Mouse (Mus musculus) lung, postnatal 25 days (tissue): ENCODE measurements at regions not wholly inside any gene's neighbourhood (a gene's known extent, or its start where the extent isn't known, plus 50 kb on each side); places are given as distances from the start of the nearest gene placed in this dataset.
A peak's percentile ranks its signal among the peaks of the same experiment; 100 is the strongest.

Experiments used
- DNase-seq: peaks from one replicate; pipeline ENCODE4 v3.0.0; 2022; ENCODE audit warnings: low spot score

DNA sequence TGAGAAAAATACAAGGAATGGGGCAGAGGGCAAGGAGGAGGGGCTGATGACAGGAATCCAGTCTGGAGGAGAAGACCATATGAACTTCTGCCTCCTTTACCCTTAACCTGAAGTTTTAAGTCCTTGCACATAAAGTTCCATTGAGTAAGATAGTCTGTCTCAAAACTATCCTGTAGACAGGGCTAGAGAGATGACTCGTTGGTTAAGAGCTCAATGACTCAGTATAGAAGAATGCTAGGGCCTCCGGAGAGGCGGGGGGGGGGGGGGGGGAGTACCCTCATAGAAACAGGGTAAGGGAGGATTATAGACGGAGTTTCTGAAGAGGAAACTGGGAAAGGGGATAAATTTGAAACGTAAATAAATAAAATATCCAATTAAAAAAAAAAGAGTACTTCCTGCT is 191.8 kb upstream of the Gcfc2 start:
- no peak for DNase-seq

DNA sequence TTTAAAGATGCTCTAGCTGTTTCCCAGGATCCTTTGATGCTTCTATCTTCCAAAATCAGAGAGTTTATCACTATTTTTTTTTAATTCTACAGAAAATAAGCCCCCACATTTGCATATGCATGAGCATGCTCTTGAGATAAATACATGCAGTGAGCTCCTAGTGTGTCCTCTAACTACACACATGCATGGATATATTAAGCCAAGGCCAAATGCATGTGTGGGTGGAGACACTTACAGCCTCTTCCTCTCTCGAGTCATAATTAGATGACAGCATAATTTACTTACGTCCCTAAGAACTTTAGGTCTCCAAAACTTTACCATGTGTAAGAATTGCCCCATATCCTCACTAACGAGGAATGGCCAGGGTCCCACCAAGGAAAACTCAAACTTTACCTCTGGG is 189.9 kb upstream of the Gcfc2 start:
- DNase-seq: no peak

- no peak for DNase-seq
Measured at GRCm38 (mm10) chr6:81738466-81738865, 185.0 kb upstream of the Gcfc2 start.

DNA sequence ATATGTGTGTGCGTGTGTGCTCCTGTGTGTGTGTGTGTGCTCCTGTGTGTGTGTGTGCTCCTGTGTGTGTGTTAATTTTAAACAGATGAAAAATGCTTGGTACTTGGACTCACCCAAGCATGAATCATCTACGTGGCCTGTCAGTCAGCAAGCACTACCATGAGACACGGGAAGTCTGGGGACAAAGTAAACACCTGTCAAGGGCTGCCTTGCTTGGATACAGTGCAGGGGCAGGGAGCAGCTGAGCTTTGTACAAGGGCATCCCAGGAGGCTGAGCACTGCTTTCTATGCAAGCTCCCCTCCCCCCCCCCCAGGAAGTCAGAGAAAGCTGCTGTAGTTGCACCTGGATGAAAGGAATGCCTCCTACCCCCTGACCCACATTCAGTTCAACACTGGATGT is 173.8 kb upstream of the Gcfc2 start:
- no peak for DNase-seq

DNA sequence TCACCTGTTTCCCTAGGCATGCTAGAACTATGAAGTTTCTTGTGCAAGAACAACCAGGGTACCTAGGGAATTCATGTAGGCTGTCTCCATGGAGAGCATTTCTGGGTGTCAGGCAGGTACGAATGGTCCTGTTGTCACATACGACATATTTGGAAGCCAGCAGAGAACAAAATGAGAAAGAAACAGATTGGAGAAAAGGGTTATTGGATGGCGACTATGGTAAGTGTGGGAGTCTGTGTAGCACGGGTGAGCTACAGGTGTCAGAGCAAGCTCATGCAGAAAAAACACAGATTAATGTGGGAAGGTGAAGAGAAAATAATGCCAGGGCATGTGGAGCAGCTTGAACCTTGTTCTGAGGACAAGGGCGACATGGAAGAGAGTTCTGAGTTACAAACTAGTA is 171.8 kb upstream of the Gcfc2 start:
- no peak for DNase-seq

DNA sequence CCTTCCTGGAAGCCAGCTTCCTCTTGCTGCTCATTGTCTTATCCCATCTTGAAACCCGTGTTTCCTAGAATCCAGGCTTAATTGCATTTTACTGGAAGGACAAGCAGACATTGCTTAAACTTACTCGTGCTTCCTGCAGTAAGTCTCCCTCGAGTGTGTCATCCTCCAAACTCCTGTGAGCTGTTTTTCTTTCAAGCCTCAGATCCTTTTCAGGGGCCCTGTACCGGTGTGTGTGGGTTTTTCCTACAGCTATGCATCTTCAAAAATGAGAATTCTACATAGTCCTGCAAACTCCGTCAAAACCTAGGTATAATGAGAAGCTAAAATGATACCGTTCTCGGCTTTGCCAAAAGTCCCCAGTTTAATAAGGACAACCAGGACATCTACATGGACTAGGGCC is 167.2 kb upstream of the Gcfc2 start:
- DNase-seq: no peak

- DNase-seq: no peak
Measured at GRCm38 (mm10) chr6:81758876-81759275, 164.6 kb upstream of the Gcfc2 start.

- no peak for DNase-seq
Measured at GRCm38 (mm10) chr6:81760181-81760580, 163.3 kb upstream of the Gcfc2 start.

DNA sequence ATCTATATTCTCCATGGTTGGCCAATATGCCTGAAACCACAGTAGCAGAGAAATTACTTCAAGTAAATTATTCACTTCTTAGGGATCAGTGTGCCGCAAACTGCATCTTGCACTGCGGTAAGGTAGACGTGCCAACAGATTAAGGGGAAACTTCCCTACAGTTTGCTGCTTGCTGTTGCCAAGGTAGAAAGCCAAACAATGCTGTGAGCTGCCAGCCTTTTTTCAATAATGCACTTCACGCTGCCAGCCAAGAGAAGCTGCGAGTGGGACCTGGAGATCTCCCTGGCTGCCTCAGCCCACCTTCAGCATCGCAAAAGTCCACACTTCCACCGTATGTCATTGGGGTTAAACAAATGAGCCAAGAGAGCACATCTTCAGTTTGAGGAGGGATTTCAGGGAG is 157.6 kb upstream of the Gcfc2 start:
- DNase-seq: peak; percentile 20

GRCm38 (mm10) chr6:81766800-81767199 is 156.7 kb upstream of the Gcfc2 start:
- no peak for DNase-seq

DNA sequence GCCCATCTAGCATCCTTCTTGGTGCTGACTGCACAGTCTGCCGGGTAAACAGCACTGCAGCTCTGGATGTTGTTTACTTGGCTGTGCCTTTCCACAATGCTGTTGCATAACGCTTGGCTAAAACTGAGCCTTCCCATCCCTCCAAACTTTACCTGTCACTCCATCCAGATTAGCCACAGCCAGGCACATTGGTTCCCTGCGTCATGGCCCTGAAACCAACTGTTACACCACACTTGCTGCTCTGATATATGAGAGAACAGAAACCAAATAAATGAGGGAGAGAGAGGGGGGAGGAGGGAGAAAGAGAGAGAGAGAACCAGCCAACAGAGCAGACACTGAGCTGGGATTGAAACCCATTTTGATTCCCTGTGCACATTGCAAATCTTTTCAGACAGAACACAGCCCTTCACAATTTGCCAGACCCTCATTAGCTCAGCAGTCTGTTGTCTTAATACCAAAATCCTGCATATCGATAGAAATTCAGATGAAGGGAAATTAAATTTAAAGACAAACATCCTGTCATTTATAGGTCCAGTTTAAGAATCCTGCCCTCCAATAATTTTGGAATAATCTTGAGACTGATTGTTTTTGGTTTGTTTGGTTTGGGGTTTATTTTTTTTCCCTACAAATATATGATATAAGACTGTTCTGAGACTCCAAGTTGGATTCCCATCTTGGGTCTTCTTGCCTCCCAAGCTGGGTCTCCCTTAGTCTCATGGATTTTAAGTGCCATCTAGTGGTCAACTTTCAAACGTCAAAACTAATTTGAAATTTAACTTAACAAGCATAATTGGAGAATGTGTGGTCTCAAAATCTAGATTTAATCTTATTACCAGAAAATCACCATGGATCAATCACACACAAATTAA is 154.6 kb upstream of the Gcfc2 start:
- peak; percentile 26 for DNase-seq

DNA sequence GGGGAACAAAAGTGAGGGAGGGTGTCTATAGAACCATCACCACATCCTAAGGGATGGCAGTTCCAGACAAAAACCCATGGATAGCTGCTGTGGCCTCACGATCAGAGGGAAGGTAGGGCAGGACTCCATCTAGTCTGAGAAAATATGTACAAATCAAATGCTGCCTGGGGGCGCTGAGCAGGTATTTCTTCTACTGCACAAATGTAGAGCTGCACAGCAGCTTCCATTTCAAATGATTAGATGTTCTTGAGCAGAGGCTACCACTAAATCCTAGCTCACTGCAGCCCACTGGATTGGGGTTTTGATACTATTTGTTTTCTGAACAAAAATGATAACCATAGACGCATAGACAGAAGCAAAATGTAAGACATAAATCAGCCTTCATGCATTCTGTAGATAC is 153.2 kb upstream of the Gcfc2 start:
- DNase-seq: no peak

DNA sequence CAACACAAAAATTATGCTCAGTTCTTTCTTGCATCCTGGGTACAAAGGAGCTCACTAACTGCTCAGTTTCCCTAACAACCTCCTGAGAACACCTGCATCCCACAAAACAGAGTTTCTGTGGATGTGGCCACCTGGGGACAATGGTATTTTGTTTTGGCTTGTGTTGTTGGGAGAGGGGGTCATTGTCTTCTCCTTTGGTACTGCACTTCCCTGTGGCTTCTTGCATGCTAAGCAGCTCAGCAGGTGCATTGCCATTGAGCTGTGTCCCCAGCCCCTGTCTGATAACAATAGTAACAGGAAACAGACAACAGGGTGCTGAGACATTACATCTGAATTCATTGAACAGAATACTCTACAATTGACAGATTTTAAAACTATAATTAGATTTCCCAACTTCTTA is 151.6 kb upstream of the Gcfc2 start:
- no peak for DNase-seq

- DNase-seq: no peak
Measured at GRCm38 (mm10) chr6:81782131-81782530, 141.3 kb upstream of the Gcfc2 start.

GRCm38 (mm10) chr6:81782815-81783435 is 140.5 kb upstream of the Gcfc2 start:
- no peak for DNase-seq

DNA sequence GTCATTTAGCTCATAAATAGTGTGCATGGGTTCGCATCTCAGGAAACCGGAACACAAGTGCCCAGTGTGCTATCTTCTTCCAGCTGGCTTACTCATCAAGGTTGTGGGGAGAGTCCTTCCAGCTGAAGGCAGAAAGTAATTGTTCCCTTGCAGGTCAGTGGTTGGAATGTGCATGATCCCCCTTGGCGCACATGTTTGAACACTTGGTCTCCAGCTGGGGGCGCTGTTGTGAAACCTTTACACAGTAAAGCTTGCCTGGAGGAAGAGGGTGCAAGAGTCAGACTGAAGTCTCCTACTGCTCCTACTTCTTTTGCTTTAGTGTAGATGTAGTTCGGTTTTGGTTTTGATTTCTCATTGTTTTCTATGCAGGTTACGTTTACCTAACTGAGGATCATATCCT is 128.2 kb upstream of the Gcfc2 start:
- DNase-seq: no peak

DNA sequence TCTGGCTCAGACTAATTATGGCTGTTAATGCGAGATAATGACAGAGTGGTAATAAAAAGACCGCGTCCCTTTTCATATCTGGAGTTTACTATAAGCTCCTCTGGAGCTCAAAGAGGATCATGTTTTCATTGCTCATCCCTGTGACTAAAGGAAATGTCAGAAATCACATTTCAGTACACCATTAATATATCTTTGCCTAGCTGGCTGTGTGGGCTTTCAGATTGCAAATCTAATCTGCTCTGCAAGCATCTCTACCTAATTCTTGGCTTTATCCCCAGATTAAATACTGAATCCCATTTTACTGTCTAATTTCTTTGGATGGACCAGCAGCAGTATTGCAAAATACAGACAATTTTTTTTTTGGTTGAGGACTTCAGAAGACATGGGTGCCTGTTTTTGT is 122.6 kb upstream of the Gcfc2 start:
- no peak for DNase-seq

DNA sequence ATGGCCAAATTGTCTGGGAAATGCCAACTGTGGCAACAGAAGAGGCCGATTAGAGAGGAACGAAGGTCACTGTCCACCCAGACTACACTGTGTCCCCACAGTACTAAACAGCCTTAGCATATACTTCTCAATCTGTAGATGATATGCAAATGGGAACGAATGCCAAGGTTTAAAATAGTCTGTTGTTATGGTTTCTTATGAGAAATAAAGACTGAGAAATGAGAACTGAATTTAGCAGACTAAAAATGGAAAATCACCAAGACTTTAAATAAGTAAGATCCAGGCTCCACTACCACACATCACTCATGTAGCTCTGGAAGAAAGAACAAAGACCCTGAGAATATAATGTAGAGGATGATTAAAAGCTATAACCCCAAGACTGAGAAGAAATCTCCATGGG is 121.7 kb upstream of the Gcfc2 start:
- no peak for DNase-seq

DNA sequence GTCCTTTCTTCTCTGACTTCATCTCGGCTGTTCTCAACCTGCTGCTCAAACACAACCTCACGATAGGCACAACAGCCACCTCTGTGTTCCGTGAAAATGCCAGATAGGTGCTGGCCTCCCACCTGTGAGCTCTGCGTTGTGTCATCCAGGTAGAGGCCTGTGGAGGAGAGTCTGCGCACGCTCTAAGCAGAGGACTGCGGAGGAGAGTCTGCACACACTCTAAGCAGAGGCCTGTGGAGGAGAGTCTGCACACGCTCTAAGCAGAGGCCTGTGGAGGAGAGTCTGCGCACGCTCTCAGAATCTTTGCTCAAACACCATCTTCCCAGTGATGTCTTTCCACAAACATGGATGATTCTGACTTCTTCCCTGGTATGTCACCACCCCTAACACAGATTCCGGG is 117.5 kb upstream of the Gcfc2 start:
- no peak for DNase-seq

DNA sequence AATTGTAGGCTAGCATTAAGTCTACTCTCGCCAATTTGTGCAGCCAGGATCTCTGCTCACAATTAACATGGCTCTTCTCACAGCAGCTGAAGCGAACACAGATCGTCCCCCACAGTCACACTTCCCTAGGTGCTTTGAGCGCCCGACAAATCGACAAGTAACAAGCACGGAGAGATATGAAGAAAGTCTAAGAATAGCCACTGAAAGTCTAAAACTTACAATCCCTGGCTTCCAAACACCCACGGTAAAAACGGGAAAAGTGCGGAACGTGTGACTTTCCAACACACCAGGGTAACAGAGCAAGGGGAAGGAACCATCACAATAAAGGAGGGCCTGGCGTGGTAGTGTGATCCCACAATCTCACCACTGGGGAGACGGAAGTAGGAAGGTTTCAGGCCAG is 114.8 kb upstream of the Gcfc2 start:
- DNase-seq: no peak

DNA sequence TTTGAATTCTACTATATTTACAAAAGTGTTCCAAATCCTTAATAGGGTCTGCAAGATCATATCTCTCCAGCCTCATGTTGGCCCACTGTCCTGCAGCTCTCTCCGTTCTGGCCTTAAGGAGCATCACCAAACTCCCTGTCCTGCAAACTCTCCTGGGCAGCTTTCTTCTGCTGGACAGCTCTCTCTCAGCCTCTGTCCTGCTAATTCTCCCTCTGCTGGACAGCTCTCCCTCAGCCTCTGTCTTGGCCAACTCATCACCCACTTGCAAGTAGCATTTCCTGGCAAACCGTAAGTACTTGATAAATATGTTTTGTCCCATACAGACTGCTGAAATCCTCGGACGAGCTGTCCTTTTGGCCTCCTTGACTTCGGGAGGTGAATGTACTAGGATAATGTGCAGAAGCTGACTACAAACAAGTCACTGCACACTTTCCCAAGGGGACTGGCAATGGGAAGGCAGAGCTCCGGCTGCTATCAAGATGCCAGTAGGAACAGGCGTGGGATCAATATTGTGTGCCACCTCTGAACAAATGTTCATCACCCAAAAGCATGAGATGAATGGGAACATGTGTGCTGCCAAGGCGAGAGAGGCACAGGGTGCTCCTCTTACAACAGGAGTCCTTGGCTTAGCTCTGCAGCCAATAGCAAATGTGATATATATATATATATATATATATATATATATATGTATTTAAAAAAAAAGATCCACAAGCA is 108.1 kb upstream of the Gcfc2 start:
- DNase-seq: no peak

- DNase-seq: no peak
Measured at GRCm38 (mm10) chr6:81815962-81816338, 107.5 kb upstream of the Gcfc2 start.
